Mouse (Mus musculus) CH12.LX (cell line): ENCODE data around the gene Map7d2.
A peak's percentile ranks its signal among the peaks of the same experiment; 100 is the strongest.

ENCODE experiments used
- CHD1 ChIP-seq: IDR thresholded peaks from 2 replicates; pipeline ENCODE4 v1.6.1; 2012; ENCODE audit warnings: low read depth, low read length, improper control_type of control experiment, inconsistent platforms
- CHD2 ChIP-seq: IDR thresholded peaks from 2 replicates; pipeline ENCODE4 v1.6.1; 2011; ENCODE audit warnings: low read length, improper control_type of control experiment
- CTCF ChIP-seq, 2 experiments: IDR thresholded peaks in 1 of 2; conservative IDR thresholded peaks in 1 of 2; 2 replicates each; pipeline ENCODE4 v1.5.1; 2011 to 2012; ENCODE audit warnings: low read depth in 2 of 2, low read length in 2 of 2, improper control_type of control experiment in 1 of 2, inconsistent platforms in 1 of 2, mild to moderate bottlenecking in 1 of 2, moderate library complexity in 1 of 2
- ELF1 ChIP-seq: IDR thresholded peaks from 2 replicates; pipeline ENCODE4 v1.6.1; 2014; ENCODE audit warnings: low read depth, mild to moderate bottlenecking, inconsistent platforms, low read length, improper control_type of control experiment
- JUND ChIP-seq: conservative IDR thresholded peaks from 2 replicates; pipeline ENCODE4 v1.6.1; 2011; ENCODE audit warnings: low read depth, low read length, improper control_type of control experiment
- MAFK ChIP-seq: IDR thresholded peaks from 2 replicates; pipeline ENCODE4 v1.6.1; 2011; ENCODE audit warnings: low read length, improper control_type of control experiment; ENCODE audit not compliant: insufficient replicate concordance
- MAZ ChIP-seq: IDR thresholded peaks from 2 replicates; pipeline ENCODE4 v1.6.1; 2012; ENCODE audit warnings: low read depth, mild to moderate bottlenecking, inconsistent platforms, low read length, improper control_type of control experiment, moderate library complexity
- MYC ChIP-seq: IDR thresholded peaks from 2 replicates; pipeline ENCODE4 v1.6.1; 2011; ENCODE audit warnings: low read depth, mild to moderate bottlenecking, improper control_type of control experiment, low read length
- SIN3A ChIP-seq: IDR thresholded peaks from 2 replicates; pipeline ENCODE4 v1.6.1; 2012; ENCODE audit warnings: low read length, improper control_type of control experiment, inconsistent platforms
- TBP ChIP-seq: conservative IDR thresholded peaks from 2 replicates; pipeline ENCODE4 v1.6.1; 2011; ENCODE audit warnings: low read depth, low read length, improper control_type of control experiment
- ZNF384 ChIP-seq: IDR thresholded peaks from 2 replicates; pipeline ENCODE4 v1.6.1; 2012; ENCODE audit warnings: low read depth, low read length, improper control_type of control experiment, inconsistent platforms

- TF ChIP-seq CTCF (conservative IDR thresholded peaks at IDR 0.05 in 1 of 2, IDR thresholded peaks at IDR 0.05 in 1 of 2; ENCODE audit: low read depth in 2 of 2, low read length in 2 of 2): no peak
- TF ChIP-seq CHD2: no peak
- TF ChIP-seq JUND: no peak
- TF ChIP-seq MAFK: no peak
- no peak for TF ChIP-seq MYC
- TF ChIP-seq TBP: no peak
- TF ChIP-seq ZNF384: peak; percentile 16; the same call in 1 of the 2 replicates
- TF ChIP-seq SIN3A: peak; percentile 10; the same call in 1 of the 2 replicates
- TF ChIP-seq ELF1: no peak
- TF ChIP-seq CHD1: no peak
- TF ChIP-seq MAZ: no peak
Observed at GRCm38 (mm10) chrX:159532811-159533462, 118.6 kb downstream of the Map7d2 start.
